Mouse (Mus musculus) myocyte (in vitro differentiated cells): ENCODE data around the gene Ascc1.

Experiments used
- POLR2A ChIP-seq: IDR thresholded peaks from one replicate; pipeline ENCODE4 v1.6.1; 2011; ENCODE audit warnings: low read depth, mild to moderate bottlenecking, control low read depth, moderate library complexity; ENCODE audit not compliant: insufficient read length
- POLR2AphosphoS2 ChIP-seq: IDR thresholded peaks from one replicate; pipeline ENCODE4 v1.6.1; 2011; ENCODE audit warnings: low read depth, control low read depth; ENCODE audit not compliant: insufficient read length

DNA sequence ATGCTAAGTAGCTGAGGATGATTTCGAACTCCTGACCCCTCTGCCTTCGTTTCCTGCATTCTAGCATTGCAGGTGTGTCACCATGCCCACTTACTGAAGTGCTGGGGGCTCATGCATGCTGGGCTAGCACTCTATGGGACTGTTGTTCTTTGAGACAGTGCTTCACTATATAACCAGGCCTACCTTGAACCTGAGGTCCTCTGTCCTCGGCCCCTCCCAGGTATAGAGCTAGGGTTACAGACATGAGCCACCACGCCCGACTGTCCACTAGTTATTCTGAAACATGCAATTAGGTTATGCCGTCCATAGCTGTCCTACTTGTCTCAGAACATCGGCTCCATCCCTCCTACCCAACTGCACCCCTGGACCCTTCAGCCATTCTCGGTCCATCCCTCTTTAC lies 30.8 kb upstream of the Ascc1 start:
- TF ChIP-seq POLR2AphosphoS2, result no peak
- TF ChIP-seq POLR2A, result no peak
